Mouse (Mus musculus): ENCODE measurements around the gene Ctso. TPM values are rescaled to one million over a fixed set of nuclear protein-coding genes. Genes with fewer than 3 reads are reported as not detected.

Ctso gene
- polyA plus RNA-seq, 1 experiment from 2014 or later = 8.9 TPM

DNA sequence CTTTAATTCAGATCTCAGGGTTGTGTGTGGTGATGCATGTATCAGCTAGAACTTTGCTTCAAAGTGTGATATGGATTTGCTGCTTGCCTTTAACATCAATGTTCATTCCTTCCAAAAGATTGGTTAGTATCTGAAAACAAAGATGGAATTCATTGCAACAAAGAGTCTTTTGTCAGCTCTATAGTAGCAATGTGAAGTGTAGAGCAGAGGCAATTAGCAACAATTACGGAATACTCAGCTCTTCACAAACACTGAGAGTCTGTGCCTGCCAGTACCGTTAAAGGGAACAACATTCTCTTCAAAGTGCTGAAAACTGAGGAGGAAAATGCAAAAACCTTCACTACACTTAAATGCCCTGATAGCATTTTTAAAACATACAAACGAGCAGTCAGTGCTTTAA lies 12.7 kb upstream of the Ctso start:
- Histone ChIP-seq H3K36me3 (ENCODE audit: control insufficient read depth, insufficient read depth, low read length) (no peaks in the 10 kb centered on the region), H3K9ac (ENCODE audit: low read length) (no peak overlapping the region), H3K4me3 (ENCODE audit: low read depth, low read length) (no peak overlapping the region), H3K9me3 (replicated peaks; ENCODE audit: control insufficient read depth, low read length) (no peaks in the 10 kb centered on the region), H3K27ac (ENCODE audit: low read depth, low read length) (no peak overlapping the region), H3K4me2 (ENCODE audit: low read length) (no peak overlapping the region), H3K27me3 (replicated peaks; ENCODE audit: control insufficient read depth, insufficient read depth, low read length) (no peaks in the 10 kb centered on the region), H3K4me1 (ENCODE audit: control insufficient read depth, insufficient read depth, low read length) (peaks cover 14% of the 10 kb centered on the region)
- ATAC-seq = peak; percentile 58; the same call in 1 of the 2 replicates
- WGBS = 12% methylated on average over 3 of the region's 3 CpGs
- peak; percentile 56 for DNase-seq (ENCODE audit: low spot score)

DNA sequence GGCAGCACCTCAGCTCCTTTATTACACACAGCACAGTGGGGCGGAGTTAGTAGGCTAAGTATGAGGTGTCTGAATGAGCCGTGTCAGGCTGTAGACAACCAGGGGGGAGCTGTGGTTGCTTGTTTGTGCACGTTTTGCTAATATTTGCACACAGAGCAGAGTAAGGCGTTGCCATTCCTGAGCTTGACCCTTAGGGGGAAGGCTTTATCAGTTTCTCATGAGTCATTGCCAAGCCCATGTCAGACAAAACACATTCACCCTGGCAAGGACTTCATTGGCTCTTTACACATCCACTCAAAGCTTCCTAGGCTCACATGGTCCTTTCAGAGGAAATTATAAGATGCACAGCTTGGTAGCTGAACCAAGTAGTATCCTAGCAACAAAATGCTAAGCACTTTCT lies 9.5 kb upstream of the Ctso start:
- ATAC-seq (peak; percentile 47; the same call in 1 of the 2 replicates), DNase-seq (ENCODE audit: low spot score) (peak; percentile 60)
- WGBS = 47% methylated on average over 4 of the region's 4 CpGs
- Histone ChIP-seq H3K27ac (ENCODE audit: low read depth, low read length) (no peak overlapping the region), H3K4me3 (ENCODE audit: low read depth, low read length) (no peak overlapping the region), H3K36me3 (ENCODE audit: control insufficient read depth, insufficient read depth, low read length) (no peaks in the 10 kb centered on the region), H3K9me3 (replicated peaks; ENCODE audit: control insufficient read depth, low read length) (no peaks in the 10 kb centered on the region), H3K4me1 (ENCODE audit: control insufficient read depth, insufficient read depth, low read length) (peaks cover 14% of the 10 kb centered on the region), H3K27me3 (replicated peaks; ENCODE audit: control insufficient read depth, insufficient read depth, low read length) (no peaks in the 10 kb centered on the region), H3K9ac (ENCODE audit: low read length) (no peak overlapping the region), H3K4me2 (ENCODE audit: low read length) (no peak overlapping the region)

DNA sequence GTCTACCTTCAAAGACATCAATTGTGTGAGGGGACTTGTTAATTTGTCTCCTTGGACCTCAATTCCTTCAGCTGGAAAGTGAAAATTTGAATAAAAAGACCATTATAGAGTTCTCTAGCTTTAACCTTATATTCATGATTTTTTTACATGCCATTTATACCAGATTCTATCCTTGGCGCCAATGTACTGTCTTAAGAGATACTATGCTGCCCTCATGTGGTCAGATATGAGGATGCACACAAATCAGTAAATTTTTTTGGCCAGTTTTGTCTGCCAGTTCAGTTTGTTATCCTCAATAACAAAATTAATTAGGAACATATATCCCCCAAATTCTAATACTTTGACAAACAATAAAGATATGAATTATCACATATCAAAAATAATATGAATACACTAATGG lies 7.5 kb upstream of the Ctso start:
- ATAC-seq = peak; percentile 65

DNA sequence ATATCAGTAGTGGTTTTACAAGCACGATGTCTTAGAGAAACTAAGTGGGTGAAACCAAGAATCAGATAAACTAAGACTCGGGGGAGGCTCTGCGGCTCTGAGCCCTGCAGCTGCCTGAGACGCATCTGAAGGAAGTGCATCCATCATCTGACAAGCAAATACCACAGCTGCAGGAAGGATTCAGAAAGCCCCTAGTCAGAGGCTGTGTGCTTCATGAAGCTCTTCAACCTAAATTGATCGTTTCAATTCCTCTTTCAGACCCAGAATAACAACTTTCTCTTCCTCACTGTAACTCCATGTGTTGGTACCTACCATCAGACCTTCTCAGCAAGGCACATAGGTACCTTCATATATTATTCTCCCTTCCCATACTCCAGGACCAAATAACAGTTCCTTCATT lies 6.5 kb upstream of the Ctso start:
- peaks cover 6% of the 10 kb centered on the region for H3K4me1 ChIP-seq (ENCODE audit: control insufficient read depth, insufficient read depth, low read length)
- DNase-seq (ENCODE audit: low spot score) (no peak), ATAC-seq (no peak)
- no peaks in the 10 kb centered on the region for H3K27me3 ChIP-seq (replicated peaks; ENCODE audit: control insufficient read depth, insufficient read depth, low read length)
- H3K9ac ChIP-seq (ENCODE audit: low read length) = no peak overlapping the region
- H3K4me2 ChIP-seq (ENCODE audit: low read length) = no peak overlapping the region
- no peaks in the 10 kb centered on the region for H3K9me3 ChIP-seq (replicated peaks; ENCODE audit: control insufficient read depth, low read length)
- no peak overlapping the region for H3K27ac ChIP-seq (ENCODE audit: low read depth, low read length)
- H3K4me3 ChIP-seq (ENCODE audit: low read depth, low read length) = no peak overlapping the region
- 78% methylated on average over 5 of the region's 5 CpGs for WGBS
- no peaks in the 10 kb centered on the region for H3K36me3 ChIP-seq (ENCODE audit: control insufficient read depth, insufficient read depth, low read length)

More for the DNA sequence above, 7.5 kb upstream of the Ctso start:
- H3K4me2 ChIP-seq (ENCODE audit: low read length) = no peak overlapping the region
- no peaks in the 10 kb centered on the region for H3K9me3 ChIP-seq (replicated peaks; ENCODE audit: control insufficient read depth, low read length)
- H3K4me3 ChIP-seq (ENCODE audit: low read depth, low read length) = no peak overlapping the region
- DNase-seq (ENCODE audit: low spot score) = peak; percentile 91
- no peak overlapping the region for H3K27ac ChIP-seq (ENCODE audit: low read depth, low read length)
- H3K36me3 ChIP-seq (ENCODE audit: control insufficient read depth, insufficient read depth, low read length) = no peaks in the 10 kb centered on the region
- WGBS = 0% methylated on average over 1 of the region's 1 CpGs
- H3K9ac ChIP-seq (ENCODE audit: low read length) = no peak overlapping the region
- H3K27me3 ChIP-seq (replicated peaks; ENCODE audit: control insufficient read depth, insufficient read depth, low read length) = no peaks in the 10 kb centered on the region
- peaks cover 11% of the 10 kb centered on the region for H3K4me1 ChIP-seq (ENCODE audit: control insufficient read depth, insufficient read depth, low read length)

DNA sequence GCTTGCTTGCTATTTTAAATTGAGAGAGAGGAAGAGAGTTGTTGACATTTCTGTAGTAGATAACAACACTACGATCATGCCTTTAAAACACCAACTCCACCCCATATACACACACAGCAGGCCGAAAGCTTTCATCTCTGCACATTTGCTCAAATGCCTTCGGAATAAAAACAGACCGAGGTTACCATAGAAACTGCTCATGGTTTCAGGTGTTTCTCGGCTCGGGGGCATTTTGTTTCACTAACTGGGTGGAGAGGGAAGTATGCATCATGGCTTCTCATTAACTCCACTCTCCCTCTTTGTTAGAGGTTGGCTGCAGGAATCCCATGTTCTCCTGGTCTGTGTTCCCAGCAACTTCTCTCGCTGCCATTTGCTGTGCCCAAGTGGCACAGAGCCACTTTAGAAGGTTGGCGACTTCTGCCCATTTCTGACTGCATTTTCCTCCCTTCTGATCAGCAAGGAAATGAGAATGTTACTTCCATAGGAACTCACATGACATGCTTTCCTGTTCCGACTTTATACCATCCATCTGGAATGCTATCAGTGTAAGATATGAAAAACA lies 5.6 kb upstream of the Ctso start:
- Histone ChIP-seq H3K9ac (ENCODE audit: low read length) (no peak overlapping the region), H3K9me3 (replicated peaks; ENCODE audit: control insufficient read depth, low read length) (no peaks in the 10 kb centered on the region), H3K27ac (ENCODE audit: low read depth, low read length) (no peak overlapping the region; the same call in 1 of the 2 replicates), H3K4me3 (ENCODE audit: low read depth, low read length) (no peak overlapping the region), H3K27me3 (replicated peaks; ENCODE audit: control insufficient read depth, insufficient read depth, low read length) (no peaks in the 10 kb centered on the region), H3K36me3 (ENCODE audit: control insufficient read depth, insufficient read depth, low read length) (no peaks in the 10 kb centered on the region), H3K4me1 (ENCODE audit: control insufficient read depth, insufficient read depth, low read length) (peaks cover 5% of the 10 kb centered on the region), H3K4me2 (ENCODE audit: low read length) (no peak overlapping the region)
- no peak; the same call in 1 of the 2 replicates for ATAC-seq
- peak; percentile 56 for DNase-seq (ENCODE audit: low spot score)
- WGBS = 37% methylated on average over 9 of the region's 9 CpGs

DNA sequence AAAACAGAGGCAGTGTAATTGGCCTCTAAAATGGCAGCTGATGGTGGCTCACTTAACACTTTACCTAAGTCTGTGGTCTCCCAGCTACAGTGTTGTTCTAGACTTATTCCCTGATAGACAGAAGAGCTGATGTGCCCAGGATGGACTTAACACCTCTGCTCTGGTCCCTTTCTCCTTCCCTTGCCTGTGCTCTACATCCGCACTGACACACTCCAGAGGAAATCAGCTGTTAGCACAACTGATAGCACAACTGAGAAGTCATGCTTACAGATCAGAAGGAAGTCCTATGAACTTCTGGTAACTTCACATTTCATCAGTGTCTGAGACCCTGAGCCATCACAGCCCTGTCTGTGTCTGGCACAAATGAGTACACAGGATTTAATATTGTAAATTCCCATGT lies 3.3 kb upstream of the Ctso start:
- DNase-seq (ENCODE audit: low spot score) (no peak), ATAC-seq (no peak)
- H3K4me3 ChIP-seq (ENCODE audit: low read depth, low read length) = no peak overlapping the region
- no peaks in the 10 kb centered on the region for H3K9me3 ChIP-seq (replicated peaks; ENCODE audit: control insufficient read depth, low read length)
- WGBS = 88% methylated on average over 1 of the region's 1 CpGs
- H3K27ac ChIP-seq (ENCODE audit: low read depth, low read length) = no peak overlapping the region
- H3K4me1 ChIP-seq (ENCODE audit: control insufficient read depth, insufficient read depth, low read length) = peaks cover 2% of the 10 kb centered on the region; the same call in 1 of the 2 replicates
- no peaks in the 10 kb centered on the region for H3K36me3 ChIP-seq (ENCODE audit: control insufficient read depth, insufficient read depth, low read length)
- H3K9ac ChIP-seq (ENCODE audit: low read length) = no peak overlapping the region
- no peaks in the 10 kb centered on the region for H3K27me3 ChIP-seq (replicated peaks; ENCODE audit: control insufficient read depth, insufficient read depth, low read length)
- no peak overlapping the region for H3K4me2 ChIP-seq (ENCODE audit: low read length)

DNA sequence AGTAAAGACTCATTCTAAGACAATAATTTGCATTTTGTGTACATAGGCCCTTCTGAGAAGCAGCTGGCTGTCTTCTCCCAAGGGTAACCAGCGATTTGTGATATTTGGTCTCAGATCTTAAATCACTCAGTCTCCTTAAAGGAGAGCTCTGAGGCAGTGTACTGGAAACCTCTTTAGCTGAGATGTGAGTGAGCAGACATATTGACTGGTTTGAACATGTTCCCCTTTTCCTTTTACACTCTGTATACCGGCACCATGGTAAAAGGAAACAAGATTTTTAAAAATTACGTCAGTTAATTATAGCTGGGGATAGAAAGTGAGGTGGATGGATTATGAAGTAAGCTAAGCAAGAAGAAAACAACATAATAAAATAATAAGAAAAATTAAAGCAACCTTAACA lies 706 bp upstream of the Ctso start:
- no peaks in the 10 kb centered on the region for H3K9me3 ChIP-seq (replicated peaks; ENCODE audit: control insufficient read depth, low read length)
- no peak overlapping the region for H3K4me3 ChIP-seq (ENCODE audit: low read depth, low read length)
- 75% methylated on average over 3 of the region's 3 CpGs for WGBS
- no peak overlapping the region for H3K9ac ChIP-seq (ENCODE audit: low read length)
- ATAC-seq (no peak), DNase-seq (ENCODE audit: low spot score) (no peak)
- no peak overlapping the region for H3K4me2 ChIP-seq (ENCODE audit: low read length)
- no peaks in the 10 kb centered on the region for H3K27me3 ChIP-seq (replicated peaks; ENCODE audit: control insufficient read depth, insufficient read depth, low read length)
- no peaks in the 10 kb centered on the region for H3K36me3 ChIP-seq (ENCODE audit: control insufficient read depth, insufficient read depth, low read length)
- H3K27ac ChIP-seq (ENCODE audit: low read depth, low read length) = no peak overlapping the region
- peaks cover 2% of the 10 kb centered on the region; the same call in 1 of the 2 replicates for H3K4me1 ChIP-seq (ENCODE audit: control insufficient read depth, insufficient read depth, low read length)

DNA sequence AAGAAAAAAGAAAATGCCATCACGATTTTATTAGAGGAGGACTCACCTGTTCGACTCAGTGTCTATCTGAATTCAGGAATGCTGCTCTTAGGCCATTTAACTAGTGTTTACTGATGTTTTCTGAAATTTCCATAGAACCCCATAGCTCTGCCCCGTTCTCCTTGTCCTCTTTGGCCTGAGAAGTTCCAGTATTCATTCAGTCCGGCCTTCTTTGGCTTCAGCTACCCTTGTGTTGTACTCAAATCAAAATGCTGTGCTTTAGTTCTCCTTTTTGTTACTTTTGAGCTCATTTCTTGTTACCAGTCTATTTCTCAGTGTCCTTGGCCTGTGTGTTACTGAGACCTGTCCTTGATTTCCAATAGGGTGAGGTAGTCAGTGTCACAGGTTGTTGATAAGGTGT lies 947 bp downstream of the Ctso start:
- 84% methylated on average over 4 of the region's 4 CpGs for WGBS

DNA sequence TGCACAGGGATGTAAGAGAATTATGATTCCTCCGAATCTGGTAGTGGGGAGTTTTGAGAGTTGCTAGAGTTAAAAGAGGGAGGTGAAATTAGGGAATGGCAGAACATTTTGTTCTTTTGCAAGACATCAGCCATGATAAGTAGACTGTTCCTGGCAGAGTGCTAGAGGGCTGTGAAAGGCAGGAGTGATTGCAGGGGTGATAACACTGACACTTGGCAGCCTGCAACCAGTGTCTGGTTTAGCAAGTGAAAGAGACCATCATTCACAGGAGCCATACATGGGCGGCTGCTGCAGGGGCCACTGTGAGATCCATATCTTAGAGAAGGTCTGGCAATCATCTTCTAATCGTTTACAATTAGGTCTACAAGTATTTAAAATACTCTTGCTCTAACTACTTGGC lies 6.5 kb downstream of the Ctso start:
- DNase-seq (ENCODE audit: low spot score) = no peak

More for the DNA sequence above, 947 bp downstream of the Ctso start:
- H3K9me3 ChIP-seq (replicated peaks; ENCODE audit: control insufficient read depth, low read length) = no peaks in the 10 kb centered on the region
- no peaks in the 10 kb centered on the region for H3K4me1 ChIP-seq (ENCODE audit: control insufficient read depth, insufficient read depth, low read length)
- no peak overlapping the region for H3K4me2 ChIP-seq (ENCODE audit: low read length)
- H3K4me3 ChIP-seq (ENCODE audit: low read depth, low read length) = no peak overlapping the region
- no peaks in the 10 kb centered on the region for H3K36me3 ChIP-seq (ENCODE audit: control insufficient read depth, insufficient read depth, low read length)
- no peaks in the 10 kb centered on the region for H3K27me3 ChIP-seq (replicated peaks; ENCODE audit: control insufficient read depth, insufficient read depth, low read length)
- no peak for DNase-seq (ENCODE audit: low spot score)
- H3K9ac ChIP-seq (ENCODE audit: low read length) = no peak overlapping the region
- no peak overlapping the region for H3K27ac ChIP-seq (ENCODE audit: low read depth, low read length)
- no peak for ATAC-seq

More for the DNA sequence above, 6.5 kb downstream of the Ctso start:
- H3K9me3 ChIP-seq (replicated peaks; ENCODE audit: control insufficient read depth, low read length) = no peaks in the 10 kb centered on the region
- ATAC-seq = no peak
- H3K9ac ChIP-seq (ENCODE audit: low read length) = no peak overlapping the region
- H3K4me3 ChIP-seq (ENCODE audit: low read depth, low read length) = no peak overlapping the region
- H3K27ac ChIP-seq (ENCODE audit: low read depth, low read length) = no peak overlapping the region
- H3K4me2 ChIP-seq (ENCODE audit: low read length) = no peak overlapping the region
- WGBS = 81% methylated on average over 3 of the region's 3 CpGs
- H3K36me3 ChIP-seq (ENCODE audit: control insufficient read depth, insufficient read depth, low read length) = no peaks in the 10 kb centered on the region
- no peaks in the 10 kb centered on the region for H3K4me1 ChIP-seq (ENCODE audit: control insufficient read depth, insufficient read depth, low read length)
- no peaks in the 10 kb centered on the region for H3K27me3 ChIP-seq (replicated peaks; ENCODE audit: control insufficient read depth, insufficient read depth, low read length)

All from forebrain, embryonic 14.5 days (tissue).